Mouse (Mus musculus): Measurements from ENCODE around the gene Paqr6. TPM values are rescaled to one million over a fixed set of nuclear protein-coding genes. Genes with fewer than 3 reads are reported as not detected.

The Paqr6 gene
- total RNA-seq, 1 experiment, result 1.6 TPM

- H3K9ac ChIP-seq (ENCODE audit: insufficient read depth, low read depth, low read length, poor library complexity, severe bottlenecking), result peak overlapping the region; percentile 76
- in situ Hi-C loops (cut with MboI; ENCODE audit: low sequenced_read_pairs in 2 of 2, unreplicated experiment in 2 of 2), result no loop called here
- peak overlapping the region; percentile 73; the same call in 1 of the 2 replicates for H3K27ac ChIP-seq (ENCODE audit: insufficient read depth, low read depth, low read length, poor library complexity, severe bottlenecking)
- DNase-seq (ENCODE audit: low read depth, low spot score), result peak; percentile 28
- H3K4me1 ChIP-seq (ENCODE audit: control insufficient read depth in 2 of 2, insufficient read depth in 2 of 2, low read length in 2 of 2, poor library complexity in 1 of 2), result peaks cover 4 to 7% of the 10 kb centered on the region in 2 experiments; a peak in 3 of 4 replicates
- no peak for TF ChIP-seq ZNF384 (IDR thresholded peaks at IDR 0.05; ENCODE audit: low read depth, low read length)
- no peak for TF ChIP-seq ZC3H11A (IDR thresholded peaks at IDR 0.05; ENCODE audit: borderline replicate concordance, low read depth, low read length)
- TF ChIP-seq HCFC1 (IDR thresholded peaks at IDR 0.05; ENCODE audit: borderline replicate concordance, insufficient read depth, low read length), result no peak
- no peak for TF ChIP-seq CHD2 (IDR thresholded peaks at IDR 0.05; ENCODE audit: low read depth, low read length)
- TF ChIP-seq MAFK (IDR thresholded peaks at IDR 0.05; ENCODE audit: insufficient read depth, low read depth, low read length), result no peak
- H3K4me3 ChIP-seq (ENCODE audit: insufficient read depth in 1 of 2, low read depth in 1 of 2, low read length in 2 of 2, poor library complexity in 1 of 2, severe bottlenecking in 1 of 2), result peak overlapping the region; percentile 85 to 93
- H3K9me3 ChIP-seq (ENCODE audit: control insufficient read depth, insufficient read depth, low read depth, low read length), result no peaks in the 10 kb centered on the region
- H3K36me3 ChIP-seq (ENCODE audit: control insufficient read depth, insufficient read depth, low read length, poor library complexity, severe bottlenecking), result peaks cover 6% of the 10 kb centered on the region
Observed at GRCm38 (mm10) chr3:88410645-88411031, 46.3 kb downstream of the Paqr6 start.

GRCm38 (mm10) chr3:88411681-88412080, 47.3 kb downstream of the Paqr6 start:
- Histone ChIP-seq H3K9ac (ENCODE audit: insufficient read depth, low read depth, low read length, poor library complexity, severe bottlenecking) (no peak overlapping the region), H3K27ac (ENCODE audit: insufficient read depth, low read depth, low read length, poor library complexity, severe bottlenecking) (no peak overlapping the region), H3K4me3 (ENCODE audit: insufficient read depth in 1 of 2, low read depth in 1 of 2, low read length in 2 of 2, poor library complexity in 1 of 2, severe bottlenecking in 1 of 2) (no peak overlapping the region), H3K9me3 (ENCODE audit: control insufficient read depth, insufficient read depth, low read depth, low read length) (no peaks in the 10 kb centered on the region), H3K36me3 (ENCODE audit: control insufficient read depth, insufficient read depth, low read length, poor library complexity, severe bottlenecking) (peaks cover 6% of the 10 kb centered on the region), H3K4me1 (ENCODE audit: control insufficient read depth in 2 of 2, insufficient read depth in 2 of 2, low read length in 2 of 2, poor library complexity in 1 of 2) (peaks cover 4 to 7% of the 10 kb centered on the region in 2 experiments; a peak in 3 of 4 replicates)
- DNase-seq (ENCODE audit: low read depth, low spot score), result no peak
- in situ Hi-C loops (cut with MboI; ENCODE audit: low sequenced_read_pairs in 2 of 2, unreplicated experiment in 2 of 2), result no loop called here
- TF ChIP-seq MAFK (IDR thresholded peaks at IDR 0.05; ENCODE audit: insufficient read depth, low read depth, low read length) (no peak), ZNF384 (IDR thresholded peaks at IDR 0.05; ENCODE audit: low read depth, low read length) (no peak), HCFC1 (IDR thresholded peaks at IDR 0.05; ENCODE audit: borderline replicate concordance, insufficient read depth, low read length) (no peak), ZC3H11A (IDR thresholded peaks at IDR 0.05; ENCODE audit: borderline replicate concordance, low read depth, low read length) (no peak), CHD2 (IDR thresholded peaks at IDR 0.05; ENCODE audit: low read depth, low read length) (no peak)

GRCm38 (mm10) chr3:88412636-88413035, 48.3 kb downstream of the Paqr6 start:
- H3K4me1 ChIP-seq (ENCODE audit: control insufficient read depth in 2 of 2, insufficient read depth in 2 of 2, low read length in 2 of 2, poor library complexity in 1 of 2), result peaks cover 2 to 5% of the 10 kb centered on the region in 2 experiments; a peak in 2 of 4 replicates
- no peak overlapping the region for H3K27ac ChIP-seq (ENCODE audit: insufficient read depth, low read depth, low read length, poor library complexity, severe bottlenecking)
- no peak for TF ChIP-seq ZC3H11A (IDR thresholded peaks at IDR 0.05; ENCODE audit: borderline replicate concordance, low read depth, low read length)
- H3K36me3 ChIP-seq (ENCODE audit: control insufficient read depth, insufficient read depth, low read length, poor library complexity, severe bottlenecking), result peaks cover 6% of the 10 kb centered on the region
- H3K9me3 ChIP-seq (ENCODE audit: control insufficient read depth, insufficient read depth, low read depth, low read length), result no peaks in the 10 kb centered on the region
- in situ Hi-C loops (cut with MboI; ENCODE audit: low sequenced_read_pairs in 2 of 2, unreplicated experiment in 2 of 2), result no loop called here
- H3K9ac ChIP-seq (ENCODE audit: insufficient read depth, low read depth, low read length, poor library complexity, severe bottlenecking), result no peak overlapping the region
- DNase-seq (ENCODE audit: low read depth, low spot score), result no peak
- no peak overlapping the region for H3K4me3 ChIP-seq (ENCODE audit: insufficient read depth in 1 of 2, low read depth in 1 of 2, low read length in 2 of 2, poor library complexity in 1 of 2, severe bottlenecking in 1 of 2)

GRCm38 (mm10) chr3:88415668-88416067, 51.3 kb downstream of the Paqr6 start:
- Histone ChIP-seq H3K4me1 (ENCODE audit: control insufficient read depth in 2 of 2, insufficient read depth in 2 of 2, low read length in 2 of 2, poor library complexity in 1 of 2) (peaks cover 2 to 5% of the 10 kb centered on the region in 2 experiments; a peak in 2 of 4 replicates), H3K9me3 (ENCODE audit: control insufficient read depth, insufficient read depth, low read depth, low read length) (no peaks in the 10 kb centered on the region), H3K27ac (ENCODE audit: insufficient read depth, low read depth, low read length, poor library complexity, severe bottlenecking) (no peak overlapping the region), H3K36me3 (ENCODE audit: control insufficient read depth, insufficient read depth, low read length, poor library complexity, severe bottlenecking) (peaks cover 16% of the 10 kb centered on the region), H3K4me3 (ENCODE audit: insufficient read depth in 1 of 2, low read depth in 1 of 2, low read length in 2 of 2, poor library complexity in 1 of 2, severe bottlenecking in 1 of 2) (no peak overlapping the region), H3K9ac (ENCODE audit: insufficient read depth, low read depth, low read length, poor library complexity, severe bottlenecking) (peak overlapping the region; percentile 3; the same call in 1 of the 2 replicates)
- no peak for DNase-seq (ENCODE audit: low read depth, low spot score)
- TF ChIP-seq ZC3H11A (IDR thresholded peaks at IDR 0.05; ENCODE audit: borderline replicate concordance, low read depth, low read length) (no peak), HCFC1 (IDR thresholded peaks at IDR 0.05; ENCODE audit: borderline replicate concordance, insufficient read depth, low read length) (no peak), ZNF384 (IDR thresholded peaks at IDR 0.05; ENCODE audit: low read depth, low read length) (no peak), MAFK (IDR thresholded peaks at IDR 0.05; ENCODE audit: insufficient read depth, low read depth, low read length) (no peak), CHD2 (IDR thresholded peaks at IDR 0.05; ENCODE audit: low read depth, low read length) (no peak)
- in situ Hi-C loops (cut with MboI; ENCODE audit: low sequenced_read_pairs in 2 of 2, unreplicated experiment in 2 of 2), result no loop called here

- in situ Hi-C loops (cut with MboI; ENCODE audit: low sequenced_read_pairs in 2 of 2, unreplicated experiment in 2 of 2), result no loop called here
- no peak overlapping the region for H3K4me3 ChIP-seq (ENCODE audit: insufficient read depth in 1 of 2, low read depth in 1 of 2, low read length in 2 of 2, poor library complexity in 1 of 2, severe bottlenecking in 1 of 2)
- no peak overlapping the region for H3K27ac ChIP-seq (ENCODE audit: insufficient read depth, low read depth, low read length, poor library complexity, severe bottlenecking)
- TF ChIP-seq HCFC1 (IDR thresholded peaks at IDR 0.05; ENCODE audit: borderline replicate concordance, insufficient read depth, low read length) (no peak), MAFK (IDR thresholded peaks at IDR 0.05; ENCODE audit: insufficient read depth, low read depth, low read length) (no peak), ZC3H11A (IDR thresholded peaks at IDR 0.05; ENCODE audit: borderline replicate concordance, low read depth, low read length) (no peak), CHD2 (IDR thresholded peaks at IDR 0.05; ENCODE audit: low read depth, low read length) (no peak)
- H3K4me1 ChIP-seq (ENCODE audit: control insufficient read depth in 2 of 2, insufficient read depth in 2 of 2, low read length in 2 of 2, poor library complexity in 1 of 2), result peaks cover 2 to 6% of the 10 kb centered on the region in 2 experiments; a peak in 2 of 4 replicates
- peaks cover 16% of the 10 kb centered on the region; the same call in 1 of the 2 replicates for H3K36me3 ChIP-seq (ENCODE audit: control insufficient read depth, insufficient read depth, low read length, poor library complexity, severe bottlenecking)
- no peak overlapping the region for H3K9ac ChIP-seq (ENCODE audit: insufficient read depth, low read depth, low read length, poor library complexity, severe bottlenecking)
- no peak for DNase-seq (ENCODE audit: low read depth, low spot score)
- no peaks in the 10 kb centered on the region for H3K9me3 ChIP-seq (ENCODE audit: control insufficient read depth, insufficient read depth, low read depth, low read length)
Observed at GRCm38 (mm10) chr3:88418016-88418415, 53.6 kb downstream of the Paqr6 start.

Other genes starting within 250 kb of the Paqr6 start
- gene Mef2d, start 222.2 kb upstream of the Paqr6 start, total RNA-seq (2012; rRNA removed), result 8.8 and 10.4 TPM in 2 replicates
- gene Rhbg, start 109.9 kb upstream of the Paqr6 start, total RNA-seq (2012; rRNA removed), result 3.4 and 4.6 TPM in 2 replicates
- gene Gm38392, start 77.4 kb upstream of the Paqr6 start, total RNA-seq (2012; rRNA removed), result 2.4 and 2.9 TPM in 2 replicates
- gene Tsacc, start 67.6 kb upstream of the Paqr6 start, total RNA-seq (2012; rRNA removed), result 8.4 and 16.7 TPM in 2 replicates
- 793 and 920 TPM in 2 replicates for gene Cct3, start 67.5 kb upstream of the Paqr6 start, total RNA-seq (2012; rRNA removed)
- gene Glmp, start 39.6 kb upstream of the Paqr6 start, total RNA-seq (2012; rRNA removed), result 147 and 226 TPM in 2 replicates
- gene Tmem79, start 28.4 kb upstream of the Paqr6 start, total RNA-seq (2012; rRNA removed), result 24.3 and 39.5 TPM in 2 replicates
- gene Smg5, start 28.3 kb upstream of the Paqr6 start, total RNA-seq (2012; rRNA removed), result 182 and 230 TPM in 2 replicates
- gene Bglap3, start 8.2 kb downstream of the Paqr6 start, total RNA-seq (2012; rRNA removed), result 2.6 and 3.2 TPM in 2 replicates
- not detected in 2 replicates for gene Bglap2, start 14.1 kb downstream of the Paqr6 start, total RNA-seq (2012; rRNA removed)
- gene Bglap, start 19.9 kb downstream of the Paqr6 start, total RNA-seq (2012; rRNA removed), result not detected in 2 replicates
- gene Pmf1, start 45.7 kb downstream of the Paqr6 start, total RNA-seq (2012; rRNA removed), result 89.5 and 97.0 TPM in 2 replicates
- 13.6 and 17.1 TPM in 2 replicates for gene Slc25a44, start 60.6 kb downstream of the Paqr6 start, total RNA-seq (2012; rRNA removed)
- gene Sema4a, start 96.6 kb downstream of the Paqr6 start, total RNA-seq (2012; rRNA removed), result 8.8 and 10.1 TPM in 2 replicates
- gene Lmna, start 145.4 kb downstream of the Paqr6 start, total RNA-seq (2012; rRNA removed), result 80.1 and 121 TPM in 2 replicates
- 24.9 and 29.8 TPM in 2 replicates for gene Mex3a, start 167.8 kb downstream of the Paqr6 start, total RNA-seq (2012; rRNA removed)
- gene Rab25, start 183.7 kb downstream of the Paqr6 start, total RNA-seq (2012; rRNA removed), result 2.1 and 4.0 TPM in 2 replicates
- gene Lamtor2, start 188.5 kb downstream of the Paqr6 start, total RNA-seq (2012; rRNA removed), result 108 and 112 TPM in 2 replicates
- 103 and 135 TPM in 2 replicates for gene Ubqln4, start 189.2 kb downstream of the Paqr6 start, total RNA-seq (2012; rRNA removed)
- gene Ssr2, start 211.3 kb downstream of the Paqr6 start, total RNA-seq (2012; rRNA removed), result 827 and 1,221 TPM in 2 replicates
- 50.8 and 80.0 TPM in 2 replicates for gene Arhgef2, start 241.4 kb downstream of the Paqr6 start, total RNA-seq (2012; rRNA removed)

Measured in ES-E14 (cell line).